Mouse (Mus musculus): ENCODE measurements around the gene Atp2b2. TPM values are rescaled to one million over a fixed set of nuclear protein-coding genes. Genes with fewer than 3 reads are reported as not detected.

Gene Atp2b2
- polyA plus RNA-seq, 1 experiment from 2014 or later = 0.97 TPM

GRCm38 (mm10) chr6:113856095-113856646 lies 186.2 kb downstream of the Atp2b2 start:
- no peaks in the 10 kb centered on the region for H3K27me3 ChIP-seq (ENCODE audit: control insufficient read depth, insufficient read depth, low read length)
- no peak overlapping the region for H3K4me3 ChIP-seq (replicated peaks; ENCODE audit: low read length)
- no peak overlapping the region for H3K9ac ChIP-seq (ENCODE audit: low read length)
- H3K36me3 ChIP-seq (ENCODE audit: control insufficient read depth, insufficient read depth, low read length) = no peaks in the 10 kb centered on the region
- no peak overlapping the region for H3K27ac ChIP-seq (ENCODE audit: low read length)
- ATAC-seq (ENCODE audit: insufficient read depth, low FRiP score) = no peak
- no peaks in the 10 kb centered on the region for H3K4me1 ChIP-seq (ENCODE audit: control insufficient read depth, insufficient read depth, low read length)
- 83% methylated on average over 1 of the region's 1 CpGs for WGBS
- H3K4me2 ChIP-seq (ENCODE audit: low read depth, low read length) = no peak overlapping the region
- no peaks in the 10 kb centered on the region for H3K9me3 ChIP-seq (replicated peaks; ENCODE audit: control insufficient read depth, low read length)

- Histone ChIP-seq H3K4me1 (ENCODE audit: control insufficient read depth, insufficient read depth, low read length) (no peaks in the 10 kb centered on the region), H3K4me3 (replicated peaks; ENCODE audit: low read length) (no peak overlapping the region), H3K9me3 (replicated peaks; ENCODE audit: control insufficient read depth, low read length) (no peaks in the 10 kb centered on the region), H3K27ac (ENCODE audit: low read length) (no peak overlapping the region), H3K4me2 (ENCODE audit: low read depth, low read length) (no peak overlapping the region), H3K9ac (ENCODE audit: low read length) (no peak overlapping the region), H3K27me3 (ENCODE audit: control insufficient read depth, insufficient read depth, low read length) (no peaks in the 10 kb centered on the region), H3K36me3 (ENCODE audit: control insufficient read depth, insufficient read depth, low read length) (no peaks in the 10 kb centered on the region)
- ATAC-seq (ENCODE audit: insufficient read depth, low FRiP score) = no peak
These were observed 186.8 kb downstream of the Atp2b2 start for GRCm38 (mm10) chr6:113855581-113855980.

GRCm38 (mm10) chr6:113852318-113852717 lies 190.1 kb downstream of the Atp2b2 start:
- H3K36me3 ChIP-seq (ENCODE audit: control insufficient read depth, insufficient read depth, low read length) = no peaks in the 10 kb centered on the region
- 6% methylated on average over 3 of the region's 3 CpGs for WGBS
- H3K4me2 ChIP-seq (ENCODE audit: low read depth, low read length) = no peak overlapping the region
- no peaks in the 10 kb centered on the region for H3K4me1 ChIP-seq (ENCODE audit: control insufficient read depth, insufficient read depth, low read length)
- ATAC-seq (ENCODE audit: insufficient read depth, low FRiP score) = peak; percentile 74; the same call in 1 of the 2 replicates
- H3K9me3 ChIP-seq (replicated peaks; ENCODE audit: control insufficient read depth, low read length) = no peaks in the 10 kb centered on the region
- no peak overlapping the region for H3K27ac ChIP-seq (ENCODE audit: low read length)
- H3K4me3 ChIP-seq (replicated peaks; ENCODE audit: low read length) = no peak overlapping the region
- H3K27me3 ChIP-seq (ENCODE audit: control insufficient read depth, insufficient read depth, low read length) = no peaks in the 10 kb centered on the region
- no peak overlapping the region for H3K9ac ChIP-seq (ENCODE audit: low read length)

- Histone ChIP-seq H3K4me1 (ENCODE audit: control insufficient read depth, insufficient read depth, low read length) (no peaks in the 10 kb centered on the region), H3K9ac (ENCODE audit: low read length) (no peak overlapping the region), H3K4me3 (replicated peaks; ENCODE audit: low read length) (no peak overlapping the region), H3K27ac (ENCODE audit: low read length) (no peak overlapping the region), H3K9me3 (replicated peaks; ENCODE audit: control insufficient read depth, low read length) (no peaks in the 10 kb centered on the region), H3K4me2 (ENCODE audit: low read depth, low read length) (no peak overlapping the region), H3K36me3 (ENCODE audit: control insufficient read depth, insufficient read depth, low read length) (no peaks in the 10 kb centered on the region), H3K27me3 (ENCODE audit: control insufficient read depth, insufficient read depth, low read length) (no peaks in the 10 kb centered on the region)
- WGBS = 92% methylated on average over 3 of the region's 3 CpGs
- ATAC-seq (ENCODE audit: insufficient read depth, low FRiP score) = no peak
These were observed 192.6 kb downstream of the Atp2b2 start for GRCm38 (mm10) chr6:113849819-113850218.

- Histone ChIP-seq H3K4me3 (replicated peaks; ENCODE audit: low read length) (no peak overlapping the region), H3K27me3 (ENCODE audit: control insufficient read depth, insufficient read depth, low read length) (no peaks in the 10 kb centered on the region), H3K9ac (ENCODE audit: low read length) (no peak overlapping the region), H3K36me3 (ENCODE audit: control insufficient read depth, insufficient read depth, low read length) (no peaks in the 10 kb centered on the region), H3K4me1 (ENCODE audit: control insufficient read depth, insufficient read depth, low read length) (no peaks in the 10 kb centered on the region), H3K4me2 (ENCODE audit: low read depth, low read length) (no peak overlapping the region), H3K9me3 (replicated peaks; ENCODE audit: control insufficient read depth, low read length) (no peaks in the 10 kb centered on the region), H3K27ac (ENCODE audit: low read length) (no peak overlapping the region)
- 68% methylated on average over 2 of the region's 2 CpGs for WGBS
- no peak for ATAC-seq (ENCODE audit: insufficient read depth, low FRiP score)
These were observed 193.8 kb downstream of the Atp2b2 start for GRCm38 (mm10) chr6:113848655-113849054.

GRCm38 (mm10) chr6:113847092-113847491 lies 195.3 kb downstream of the Atp2b2 start:
- Histone ChIP-seq H3K9ac (ENCODE audit: low read length) (no peak overlapping the region), H3K4me3 (replicated peaks; ENCODE audit: low read length) (no peak overlapping the region), H3K27ac (ENCODE audit: low read length) (no peak overlapping the region), H3K27me3 (ENCODE audit: control insufficient read depth, insufficient read depth, low read length) (no peaks in the 10 kb centered on the region), H3K9me3 (replicated peaks; ENCODE audit: control insufficient read depth, low read length) (no peaks in the 10 kb centered on the region), H3K4me1 (ENCODE audit: control insufficient read depth, insufficient read depth, low read length) (no peaks in the 10 kb centered on the region), H3K36me3 (ENCODE audit: control insufficient read depth, insufficient read depth, low read length) (no peaks in the 10 kb centered on the region), H3K4me2 (ENCODE audit: low read depth, low read length) (no peak overlapping the region)
- 73% methylated on average over 2 of the region's 2 CpGs for WGBS
- ATAC-seq (ENCODE audit: insufficient read depth, low FRiP score) = no peak

GRCm38 (mm10) chr6:113843248-113843647 lies 199.2 kb downstream of the Atp2b2 start:
- H3K27me3 ChIP-seq (ENCODE audit: control insufficient read depth, insufficient read depth, low read length) = no peaks in the 10 kb centered on the region
- H3K4me1 ChIP-seq (ENCODE audit: control insufficient read depth, insufficient read depth, low read length) = no peaks in the 10 kb centered on the region
- no peak overlapping the region for H3K9ac ChIP-seq (ENCODE audit: low read length)
- no peak for ATAC-seq (ENCODE audit: insufficient read depth, low FRiP score)
- H3K4me3 ChIP-seq (replicated peaks; ENCODE audit: low read length) = no peak overlapping the region
- H3K4me2 ChIP-seq (ENCODE audit: low read depth, low read length) = no peak overlapping the region
- H3K9me3 ChIP-seq (replicated peaks; ENCODE audit: control insufficient read depth, low read length) = no peaks in the 10 kb centered on the region
- no peaks in the 10 kb centered on the region for H3K36me3 ChIP-seq (ENCODE audit: control insufficient read depth, insufficient read depth, low read length)
- WGBS = 9% methylated on average over 3 of the region's 3 CpGs
- H3K27ac ChIP-seq (ENCODE audit: low read length) = no peak overlapping the region

- no peak overlapping the region for H3K4me2 ChIP-seq (ENCODE audit: low read depth, low read length)
- WGBS = 31% methylated on average over 1 of the region's 1 CpGs
- no peaks in the 10 kb centered on the region for H3K27me3 ChIP-seq (ENCODE audit: control insufficient read depth, insufficient read depth, low read length)
- no peaks in the 10 kb centered on the region for H3K9me3 ChIP-seq (replicated peaks; ENCODE audit: control insufficient read depth, low read length)
- no peak overlapping the region for H3K27ac ChIP-seq (ENCODE audit: low read length)
- no peak for ATAC-seq (ENCODE audit: insufficient read depth, low FRiP score)
- no peaks in the 10 kb centered on the region for H3K36me3 ChIP-seq (ENCODE audit: control insufficient read depth, insufficient read depth, low read length)
- H3K4me1 ChIP-seq (ENCODE audit: control insufficient read depth, insufficient read depth, low read length) = no peaks in the 10 kb centered on the region
- no peak overlapping the region for H3K9ac ChIP-seq (ENCODE audit: low read length)
- no peak overlapping the region for H3K4me3 ChIP-seq (replicated peaks; ENCODE audit: low read length)
These were observed 203.9 kb downstream of the Atp2b2 start for GRCm38 (mm10) chr6:113838493-113838892.

GRCm38 (mm10) chr6:113837740-113838139 lies 204.7 kb downstream of the Atp2b2 start:
- 76% methylated on average over 2 of the region's 2 CpGs for WGBS
- ATAC-seq (ENCODE audit: insufficient read depth, low FRiP score) = no peak
- H3K4me2 ChIP-seq (ENCODE audit: low read depth, low read length) = no peak overlapping the region

GRCm38 (mm10) chr6:113836545-113836944 lies 205.9 kb downstream of the Atp2b2 start:
- Histone ChIP-seq H3K4me3 (replicated peaks; ENCODE audit: low read length) (no peak overlapping the region), H3K4me2 (ENCODE audit: low read depth, low read length) (no peak overlapping the region), H3K9ac (ENCODE audit: low read length) (no peak overlapping the region), H3K9me3 (replicated peaks; ENCODE audit: control insufficient read depth, low read length) (no peaks in the 10 kb centered on the region), H3K4me1 (ENCODE audit: control insufficient read depth, insufficient read depth, low read length) (no peaks in the 10 kb centered on the region), H3K36me3 (ENCODE audit: control insufficient read depth, insufficient read depth, low read length) (no peaks in the 10 kb centered on the region), H3K27me3 (ENCODE audit: control insufficient read depth, insufficient read depth, low read length) (no peaks in the 10 kb centered on the region), H3K27ac (ENCODE audit: low read length) (no peak overlapping the region)
- ATAC-seq (ENCODE audit: insufficient read depth, low FRiP score) = no peak
- 64% methylated on average over 3 of the region's 3 CpGs for whole genome bisulfite sequencing

More at GRCm38 (mm10) chr6:113837740-113838139, 204.7 kb downstream of the Atp2b2 start:
- Histone ChIP-seq H3K27ac (ENCODE audit: low read length) (no peak overlapping the region), H3K4me3 (replicated peaks; ENCODE audit: low read length) (no peak overlapping the region), H3K9me3 (replicated peaks; ENCODE audit: control insufficient read depth, low read length) (no peaks in the 10 kb centered on the region), H3K9ac (ENCODE audit: low read length) (no peak overlapping the region), H3K4me1 (ENCODE audit: control insufficient read depth, insufficient read depth, low read length) (no peaks in the 10 kb centered on the region), H3K36me3 (ENCODE audit: control insufficient read depth, insufficient read depth, low read length) (no peaks in the 10 kb centered on the region), H3K27me3 (ENCODE audit: control insufficient read depth, insufficient read depth, low read length) (no peaks in the 10 kb centered on the region)
